Mouse (Mus musculus) neural tube, embryonic 13.5 days (tissue): ENCODE data around the gene Cercam. TPM values are rescaled to one million over a fixed set of nuclear protein-coding genes. Genes with fewer than 3 reads are reported as not detected.

Experiments
- ATAC-seq: fragments of 200-750 bp; cut with Nextera tagmentation; 2 replicates; pipeline ENCODE4 v1.8.0; 2017; ENCODE audit warnings: low read depth, mild to moderate bottlenecking, moderate TSS enrichment, moderate library complexity
- H3K27ac ChIP-seq: fragments of 300-500 bp; sonication (generic); replicated peaks from 2 replicates; pipeline ENCODE4 v1.5.1; 2015; ENCODE audit warnings: moderate library complexity, mild to moderate bottlenecking, inconsistent platforms
- H3K27me3 ChIP-seq: fragments of 300-500 bp; sonication (generic); 2 replicates; pipeline ENCODE4 v1.6.1; 2015; ENCODE audit warnings: mild to moderate bottlenecking, inconsistent platforms
- H3K36me3 ChIP-seq: fragments of 300-500 bp; sonication (generic); 2 replicates; pipeline ENCODE4 v1.6.1; 2015; ENCODE audit warnings: mild to moderate bottlenecking, inconsistent platforms
- H3K4me1 ChIP-seq: fragments of 300-500 bp; sonication (generic); replicated peaks from 2 replicates; pipeline ENCODE4 v1.6.1; 2015; ENCODE audit warnings: inconsistent platforms
- H3K4me2 ChIP-seq: fragments of 300-500 bp; sonication (generic); 2 replicates; pipeline ENCODE4 v1.6.1; 2015; ENCODE audit warnings: inconsistent platforms, mild to moderate bottlenecking, moderate library complexity
- H3K4me3 ChIP-seq: fragments of 300-500 bp; sonication (generic); 2 replicates; pipeline ENCODE4 v1.5.1; 2015; ENCODE audit warnings: mild to moderate bottlenecking, inconsistent platforms
- H3K9ac ChIP-seq: fragments of 300-500 bp; sonication (generic); 2 replicates; pipeline ENCODE4 v1.6.1; 2015; ENCODE audit warnings: moderate library complexity, mild to moderate bottlenecking, inconsistent platforms
- H3K9me3 ChIP-seq: fragments of 300-500 bp; sonication (generic); 2 replicates; pipeline ENCODE4 v1.6.1; 2016; ENCODE audit warnings: inconsistent platforms
- WGBS: fragments of 180-500 bp; shearing (Covaris S2); methylation state at CpG from one replicate; pipeline ENCODE4 v1.1.7; 2015; 5-methylcytosine and 5-hydroxymethylcytosine counted together
- polyA plus RNA-seq: library from polyadenylated mRNA; unstranded; fragments of >200 nt; fragmentation: Nextera tagmentation; extraction: Ambion mirVana; gene quantifications from 2 replicates; pipeline ENCODE4 v1.2.1, GENCODE M21; 2015

Cercam gene
- polyA plus RNA-seq, 1 experiment from 2014 or later = 25.5 TPM

GRCm38 (mm10) chr2:29843231-29844105, 25.5 kb upstream of the Cercam start:
- peak overlapping the region; percentile 96; the same call in 1 of the 2 replicates for H3K9ac ChIP-seq
- H3K27me3 ChIP-seq = peaks cover 8% of the 10 kb centered on the region; the same call in 1 of the 2 replicates
- 0 out of 2 replicates have a peak, but pooled peaks have one; percentile 25 for ATAC-seq
- 18% methylated on average over 9 of the region's 9 CpGs for WGBS
- peak overlapping the region; percentile 95 for H3K27ac ChIP-seq
- H3K9me3 ChIP-seq = no peaks in the 10 kb centered on the region
- H3K36me3 ChIP-seq = peaks cover 18% of the 10 kb centered on the region; the same call in 1 of the 2 replicates
- H3K4me1 ChIP-seq = peaks cover 91% of the 10 kb centered on the region
- H3K4me2 ChIP-seq = peak overlapping the region; percentile 63
- H3K4me3 ChIP-seq = peak overlapping the region; percentile 79

GRCm38 (mm10) chr2:29844115-29844514, 24.8 kb upstream of the Cercam start:
- 22% methylated on average over 2 of the region's 2 CpGs for WGBS
- Histone ChIP-seq H3K9ac (peak overlapping the region; percentile 96), H3K27ac (peak overlapping the region; percentile 95), H3K4me3 (peak overlapping the region; percentile 79), H3K4me1 (peaks cover 91% of the 10 kb centered on the region), H3K27me3 (peaks cover 8% of the 10 kb centered on the region; the same call in 1 of the 2 replicates), H3K36me3 (peaks cover 18% of the 10 kb centered on the region; the same call in 1 of the 2 replicates), H3K4me2 (peak overlapping the region; percentile 63), H3K9me3 (no peaks in the 10 kb centered on the region)
- no peak for ATAC-seq

GRCm38 (mm10) chr2:29844661-29845060, 24.3 kb upstream of the Cercam start:
- Histone ChIP-seq H3K27me3 (peaks cover 8% of the 10 kb centered on the region; the same call in 1 of the 2 replicates), H3K27ac (peak overlapping the region; percentile 95), H3K4me1 (peaks cover 91% of the 10 kb centered on the region), H3K9ac (peak overlapping the region; percentile 96), H3K9me3 (no peaks in the 10 kb centered on the region), H3K4me2 (peak overlapping the region; percentile 63), H3K4me3 (peak overlapping the region; percentile 79), H3K36me3 (peaks cover 18% of the 10 kb centered on the region; the same call in 1 of the 2 replicates)
- no peak for ATAC-seq
- WGBS = 4% methylated on average over 3 of the region's 3 CpGs

- peak; percentile 37; the same call in 1 of the 2 replicates for ATAC-seq
- Histone ChIP-seq H3K4me2 (peak overlapping the region; percentile 63), H3K9me3 (no peaks in the 10 kb centered on the region), H3K27ac (peak overlapping the region; percentile 95), H3K9ac (peak overlapping the region; percentile 96), H3K4me1 (peaks cover 91% of the 10 kb centered on the region), H3K27me3 (peaks cover 8% of the 10 kb centered on the region; the same call in 1 of the 2 replicates), H3K4me3 (peak overlapping the region; percentile 79), H3K36me3 (peaks cover 18% of the 10 kb centered on the region; the same call in 1 of the 2 replicates)
- under 1% methylated on average over 25 of the region's 25 CpGs for WGBS
These were observed 23.3 kb upstream of the Cercam start for GRCm38 (mm10) chr2:29845636-29846035.

GRCm38 (mm10) chr2:29846061-29846853, 22.7 kb upstream of the Cercam start:
- Histone ChIP-seq H3K9me3 (no peaks in the 10 kb centered on the region), H3K4me2 (peak overlapping the region; percentile 63), H3K4me1 (peaks cover 87% of the 10 kb centered on the region), H3K4me3 (peak overlapping the region; percentile 79), H3K27ac (peak overlapping the region; percentile 95), H3K36me3 (peaks cover 18% of the 10 kb centered on the region; the same call in 1 of the 2 replicates), H3K27me3 (peaks cover 8% of the 10 kb centered on the region; the same call in 1 of the 2 replicates), H3K9ac (peak overlapping the region; percentile 96)
- WGBS = 5% methylated on average over 47 of the region's 47 CpGs
- peak; percentile 59 for ATAC-seq

DNA sequence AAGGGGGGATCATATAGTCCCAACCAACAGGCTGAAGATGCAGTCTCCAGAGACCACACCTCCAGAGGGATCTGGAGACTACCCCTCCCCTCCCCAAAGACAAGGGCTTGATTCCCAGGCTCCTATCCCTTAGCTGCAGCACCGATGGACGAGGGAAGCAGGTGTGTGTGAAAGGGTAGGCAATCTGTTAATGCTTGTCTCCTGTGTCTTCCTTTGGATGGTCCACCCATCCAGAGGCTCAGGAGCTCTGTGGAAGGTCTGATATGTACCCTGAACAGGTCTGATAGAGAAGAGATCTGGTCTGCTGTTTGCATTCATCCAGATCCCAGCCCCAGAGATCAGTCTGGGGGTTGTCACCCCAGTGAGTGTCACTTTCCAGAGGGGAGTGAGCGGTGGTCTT, 22.1 kb upstream of the Cercam start:
- Histone ChIP-seq H3K4me1 (peaks cover 85% of the 10 kb centered on the region), H3K9me3 (no peaks in the 10 kb centered on the region), H3K9ac (peak overlapping the region; percentile 96), H3K27me3 (peaks cover 8% of the 10 kb centered on the region; the same call in 1 of the 2 replicates), H3K36me3 (peaks cover 12% of the 10 kb centered on the region; the same call in 1 of the 2 replicates), H3K4me2 (peak overlapping the region; percentile 63), H3K4me3 (peak overlapping the region; percentile 79), H3K27ac (peak overlapping the region; percentile 95)
- WGBS = 25% methylated on average over 3 of the region's 3 CpGs
- peak; percentile 10 for ATAC-seq

GRCm38 (mm10) chr2:29849041-29849440, 19.9 kb upstream of the Cercam start:
- Histone ChIP-seq H3K4me2 (no peak overlapping the region), H3K9me3 (no peaks in the 10 kb centered on the region), H3K27me3 (peaks cover 7% of the 10 kb centered on the region; the same call in 1 of the 2 replicates), H3K9ac (0 out of 2 replicates have a peak overlapping the region, but pooled peaks have one; percentile 41), H3K4me1 (peaks cover 80% of the 10 kb centered on the region), H3K27ac (peak overlapping the region; percentile 65), H3K4me3 (no peak overlapping the region), H3K36me3 (no peaks in the 10 kb centered on the region)
- WGBS = 37% methylated on average over 8 of the region's 8 CpGs
- no peak for ATAC-seq

DNA sequence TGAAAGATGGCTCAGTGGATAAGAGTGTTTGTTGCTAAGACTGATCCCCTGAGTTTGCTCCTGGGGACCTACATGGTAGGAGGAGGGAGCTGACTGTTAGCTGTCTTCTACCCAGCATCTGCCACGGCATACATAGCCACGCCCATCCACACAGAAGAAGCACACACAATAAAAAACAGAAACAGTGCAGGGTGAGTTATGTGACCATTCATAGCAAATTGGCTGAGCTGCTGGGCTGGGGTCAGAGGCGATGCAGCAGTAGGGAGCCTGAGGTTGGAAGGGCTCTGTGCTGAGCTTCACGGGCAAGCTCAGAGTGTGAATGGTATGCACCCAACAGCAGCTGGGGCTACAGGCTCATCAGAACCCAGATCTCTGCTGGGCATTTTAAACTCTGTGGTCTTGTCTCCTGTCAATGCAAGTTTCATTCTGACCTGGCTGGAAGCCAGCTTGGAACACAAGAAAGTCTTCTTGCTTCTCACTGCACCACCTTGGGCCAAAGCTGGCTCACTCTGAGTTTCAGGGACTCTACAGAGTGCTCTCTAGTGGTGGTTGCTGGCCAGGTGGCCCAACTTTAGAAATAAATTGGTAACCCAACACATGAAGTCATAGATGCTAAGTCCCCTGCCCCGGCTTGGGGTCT, 19.0 kb upstream of the Cercam start:
- Histone ChIP-seq H3K4me3 (no peak overlapping the region), H3K9ac (0 out of 2 replicates have a peak overlapping the region, but pooled peaks have one; percentile 12), H3K4me2 (0 out of 2 replicates have a peak overlapping the region, but pooled peaks have one; percentile 11), H3K36me3 (no peaks in the 10 kb centered on the region), H3K4me1 (peaks cover 75% of the 10 kb centered on the region), H3K27ac (peak overlapping the region; percentile 65), H3K27me3 (no peaks in the 10 kb centered on the region), H3K9me3 (no peaks in the 10 kb centered on the region)
- ATAC-seq = no peak
- WGBS = 18% methylated on average over 5 of the region's 5 CpGs

DNA sequence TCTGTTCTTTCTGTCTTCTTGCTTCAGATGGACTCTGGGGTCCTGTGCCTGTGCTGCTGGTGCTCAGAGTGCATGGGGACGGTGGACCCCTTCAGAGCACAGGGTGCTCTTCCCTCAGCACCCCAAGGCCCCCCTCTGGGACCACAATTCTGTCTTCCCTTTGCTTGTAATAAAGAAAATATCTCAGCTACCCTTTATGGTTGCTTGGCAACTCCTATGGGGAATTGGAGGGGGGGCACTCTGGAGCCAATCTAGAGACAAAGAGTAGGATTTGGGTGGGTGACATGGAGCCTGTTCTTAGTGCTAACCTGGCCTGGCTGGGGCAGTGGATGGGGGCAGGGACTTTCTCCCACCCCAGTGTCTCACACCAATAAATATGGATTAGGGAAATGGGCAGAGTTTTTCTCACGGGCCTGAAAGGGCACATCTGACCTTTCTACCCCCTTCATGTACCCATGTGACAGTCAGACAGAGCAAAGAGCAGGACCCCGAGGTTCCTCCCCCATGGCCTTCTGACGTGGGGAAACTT, 15.9 kb upstream of the Cercam start:
- Histone ChIP-seq H3K9me3 (no peaks in the 10 kb centered on the region), H3K4me1 (peaks cover 79% of the 10 kb centered on the region), H3K9ac (peak overlapping the region; percentile 54), H3K4me3 (no peak overlapping the region), H3K27ac (peak overlapping the region; percentile 74), H3K27me3 (no peaks in the 10 kb centered on the region), H3K4me2 (no peak overlapping the region), H3K36me3 (no peaks in the 10 kb centered on the region)
- ATAC-seq = no peak
- WGBS = 14% methylated on average over 4 of the region's 4 CpGs

GRCm38 (mm10) chr2:29853736-29854135, 15.2 kb upstream of the Cercam start:
- H3K9ac ChIP-seq = no peak overlapping the region
- WGBS = 21% methylated on average over 5 of the region's 5 CpGs
- no peak for ATAC-seq
- H3K36me3 ChIP-seq = no peaks in the 10 kb centered on the region
- peak overlapping the region; percentile 74; the same call in 1 of the 2 replicates for H3K27ac ChIP-seq
- H3K9me3 ChIP-seq = no peaks in the 10 kb centered on the region
- no peak overlapping the region for H3K4me2 ChIP-seq
- no peaks in the 10 kb centered on the region for H3K27me3 ChIP-seq
- no peak overlapping the region for H3K4me3 ChIP-seq
- peaks cover 79% of the 10 kb centered on the region for H3K4me1 ChIP-seq
